Mouse (Mus musculus) neural tube, embryonic 14.5 days (tissue): Measurements from ENCODE around the gene Psmd11. TPM values are rescaled to one million over a fixed set of nuclear protein-coding genes. Genes with fewer than 3 reads are reported as not detected.

Source experiments
- ATAC-seq: fragments of 200-750 bp; cut with Nextera tagmentation; 2 replicates; pipeline ENCODE4 v1.8.0; 2017; ENCODE audit warnings: low read depth, mild to moderate bottlenecking, moderate TSS enrichment, moderate library complexity
- H3K27ac ChIP-seq: fragments of 300-500 bp; sonication (generic); 2 replicates; pipeline ENCODE4 v1.5.1; 2014; ENCODE audit warnings: low read depth, mild to moderate bottlenecking, control low read depth, low read length, moderate library complexity, mixed read lengths
- H3K27me3 ChIP-seq: fragments of 300-500 bp; sonication (generic); 2 replicates; pipeline ENCODE4 v1.6.1; 2014; ENCODE audit warnings: low read length; ENCODE audit not compliant: control insufficient read depth, insufficient read depth
- H3K36me3 ChIP-seq: fragments of 300-500 bp; sonication (generic); 2 replicates; pipeline ENCODE4 v1.6.1; 2014; ENCODE audit warnings: low read length, mixed read lengths; ENCODE audit not compliant: control insufficient read depth, insufficient read depth
- H3K4me1 ChIP-seq: fragments of 300-500 bp; sonication (generic); 2 replicates; pipeline ENCODE4 v1.6.1; 2014; ENCODE audit warnings: low read length; ENCODE audit not compliant: control insufficient read depth, insufficient read depth
- H3K4me2 ChIP-seq: fragments of 300-500 bp; sonication (generic); 2 replicates; pipeline ENCODE4 v1.6.1; 2014; ENCODE audit warnings: mild to moderate bottlenecking, low read depth, low read length, control low read depth
- H3K4me3 ChIP-seq: fragments of 300-500 bp; sonication (generic); 2 replicates; pipeline ENCODE4 v1.5.1; 2014; ENCODE audit warnings: low read depth, low read length, control low read depth, mixed read lengths
- H3K9ac ChIP-seq: fragments of 300-500 bp; sonication (generic); replicated peaks from 2 replicates; pipeline ENCODE4 v1.6.1; 2014; ENCODE audit warnings: low read depth, mild to moderate bottlenecking, control low read depth, low read length, mixed read lengths
- H3K9me3 ChIP-seq: fragments of 300-500 bp; sonication (generic); 2 replicates; pipeline ENCODE4 v1.6.1; 2016; ENCODE audit warnings: low read length; ENCODE audit not compliant: control insufficient read depth
- WGBS: fragments of 180-500 bp; shearing (Covaris S2); extraction: QIAGEN DNeasy Blood & Tissue Kit; methylation state at CpG from one replicate; pipeline ENCODE4 v1.1.7; 2014; 5-methylcytosine and 5-hydroxymethylcytosine counted together
- polyA plus RNA-seq: library from polyadenylated mRNA; unstranded; fragments of >200 nt; fragmentation: Nextera tagmentation; extraction: Ambion mirVana; gene quantifications from 2 replicates; pipeline ENCODE4 v1.2.1, GENCODE M21; 2014

Psmd11 gene
- polyA plus RNA-seq, 1 experiment from 2014 or later, result 255 TPM

DNA sequence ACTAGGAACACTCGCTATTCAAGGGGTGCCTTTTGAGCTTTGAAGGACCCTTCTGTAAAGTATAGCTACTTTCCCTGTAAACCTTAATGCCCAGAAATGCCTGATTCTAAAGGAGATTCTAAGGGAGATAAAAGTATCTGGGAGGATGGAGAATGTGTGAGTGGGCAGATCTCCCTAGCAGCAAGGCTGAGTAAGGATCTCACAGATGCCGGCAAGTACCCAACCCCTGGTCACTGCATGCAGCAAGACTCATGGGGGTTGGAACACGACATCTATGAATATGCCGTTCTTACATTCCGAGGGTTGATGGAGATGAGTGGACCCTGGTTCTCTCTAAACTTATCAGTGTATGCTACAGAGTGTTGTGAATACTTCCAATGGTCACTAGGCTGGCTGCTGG lies 64.8 kb downstream of the Psmd11 start:
- ATAC-seq, result no peak
- Histone ChIP-seq H3K27me3 (no peaks in the 10 kb centered on the region), H3K9ac (no peak overlapping the region), H3K36me3 (no peaks in the 10 kb centered on the region), H3K4me2 (no peak overlapping the region), H3K4me3 (no peak overlapping the region), H3K27ac (no peak overlapping the region), H3K9me3 (no peaks in the 10 kb centered on the region), H3K4me1 (peaks cover 17% of the 10 kb centered on the region; the same call in 1 of the 2 replicates)
- 95% methylated on average over 5 of the region's 5 CpGs for WGBS

DNA sequence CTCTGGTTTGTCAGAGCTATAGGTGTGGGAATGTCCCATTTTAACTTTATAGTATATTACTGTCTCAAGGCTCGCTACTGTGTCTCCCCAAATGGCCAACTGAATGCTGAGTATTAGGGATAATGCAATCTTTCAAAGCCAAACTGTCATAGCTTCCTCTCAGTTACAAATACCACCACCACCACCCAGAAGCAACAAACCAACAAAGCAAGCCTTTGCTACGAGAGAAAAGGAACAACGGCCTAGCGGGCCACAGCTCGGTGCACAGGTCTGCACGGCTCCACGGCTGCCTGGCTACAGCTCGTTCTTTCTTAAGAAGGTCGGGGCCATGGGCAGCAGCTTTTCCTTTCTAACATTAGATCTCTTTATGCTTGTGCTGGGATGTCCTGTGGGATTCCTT lies 66.4 kb downstream of the Psmd11 start:
- Histone ChIP-seq H3K9me3 (no peaks in the 10 kb centered on the region), H3K9ac (no peak overlapping the region), H3K4me2 (no peak overlapping the region), H3K36me3 (no peaks in the 10 kb centered on the region), H3K4me1 (peaks cover 16% of the 10 kb centered on the region), H3K27me3 (no peaks in the 10 kb centered on the region), H3K4me3 (no peak overlapping the region), H3K27ac (no peak overlapping the region)
- WGBS, result 71% methylated on average over 9 of the region's 9 CpGs
- no peak for ATAC-seq

DNA sequence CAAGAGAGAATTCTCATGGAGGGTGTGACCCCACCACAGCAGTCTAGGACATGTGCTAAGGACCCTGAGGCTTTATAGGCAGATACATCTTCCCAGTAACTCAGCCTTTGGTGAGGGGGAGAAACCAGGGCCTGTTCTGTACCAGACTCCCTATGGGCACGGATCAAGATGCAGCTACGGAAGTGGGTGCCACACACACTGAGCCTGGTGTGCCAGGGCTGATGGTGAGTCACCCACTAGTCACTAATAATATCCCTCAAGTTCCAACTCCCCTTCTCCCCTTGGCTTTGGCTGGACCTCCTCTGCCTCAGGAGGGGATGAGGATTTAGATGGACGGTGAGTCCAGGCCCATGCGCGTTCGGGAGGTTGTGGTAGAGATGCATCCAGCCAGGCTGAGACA lies 67.6 kb downstream of the Psmd11 start:
- Histone ChIP-seq H3K27ac (no peak overlapping the region), H3K4me3 (no peak overlapping the region), H3K9me3 (no peaks in the 10 kb centered on the region), H3K4me1 (peaks cover 19% of the 10 kb centered on the region), H3K9ac (no peak overlapping the region), H3K36me3 (no peaks in the 10 kb centered on the region), H3K27me3 (no peaks in the 10 kb centered on the region), H3K4me2 (no peak overlapping the region)
- ATAC-seq, result no peak
- WGBS, result 96% methylated on average over 6 of the region's 6 CpGs

DNA sequence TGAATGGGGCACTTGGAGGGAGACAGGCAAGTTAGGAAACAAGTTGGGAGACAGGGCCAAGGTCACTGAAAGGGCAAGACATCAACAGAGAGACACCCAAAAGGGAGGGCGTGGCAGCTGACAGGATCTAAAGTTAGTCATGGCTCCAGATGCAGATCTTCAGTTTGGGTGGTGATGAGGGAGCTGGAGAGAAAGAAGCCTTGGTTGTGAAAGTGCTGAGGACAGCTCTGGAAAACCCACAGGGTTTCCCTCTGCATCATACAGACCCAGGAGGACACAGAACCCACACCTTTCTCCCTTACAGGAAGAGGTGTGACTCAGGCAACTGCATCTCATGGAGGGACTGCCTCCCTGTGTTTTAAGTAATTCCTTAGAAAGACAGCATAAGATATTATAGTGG lies 68.2 kb downstream of the Psmd11 start:
- WGBS, result 92% methylated on average over 1 of the region's 1 CpGs
- H3K27ac ChIP-seq, result no peak overlapping the region

DNA sequence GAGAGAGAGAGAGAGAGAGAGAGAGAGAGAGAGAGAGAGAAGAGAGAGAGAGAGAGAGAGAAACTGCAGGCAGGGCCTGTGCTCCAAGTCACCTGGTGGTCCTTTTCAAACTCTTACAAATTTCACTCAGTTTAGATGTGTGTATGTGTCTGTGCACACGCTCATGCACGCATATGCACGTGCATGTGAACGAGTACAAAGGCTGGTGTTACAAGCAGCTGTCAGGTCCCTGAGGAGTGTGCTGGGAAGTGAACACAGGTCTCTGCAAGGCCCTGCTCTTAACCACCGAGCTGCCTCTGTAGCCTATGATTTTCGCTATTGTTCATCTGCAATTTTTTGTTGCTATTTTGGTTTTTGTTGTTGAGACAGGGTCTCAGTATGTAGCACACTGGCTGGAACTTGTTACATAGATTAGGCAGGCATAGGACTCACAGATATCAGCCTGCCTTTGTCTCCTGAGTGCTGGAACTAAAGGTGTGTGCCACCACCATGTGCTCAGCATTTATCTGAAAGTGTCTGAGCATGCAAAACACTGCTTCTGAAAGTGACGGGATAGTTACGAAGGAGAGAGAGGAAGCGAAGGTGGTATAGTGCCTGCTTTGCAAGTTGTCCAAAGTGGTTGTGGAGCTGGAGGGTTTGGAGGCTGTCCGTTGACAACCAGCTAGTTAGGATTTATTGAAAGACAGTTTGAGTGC lies 69.0 kb downstream of the Psmd11 start:
- no peak overlapping the region for H3K27ac ChIP-seq
- H3K4me3 ChIP-seq, result no peak overlapping the region
- H3K27me3 ChIP-seq, result no peaks in the 10 kb centered on the region
- peaks cover 19% of the 10 kb centered on the region for H3K4me1 ChIP-seq
- WGBS, result 80% methylated on average over 10 of the region's 10 CpGs
- no peaks in the 10 kb centered on the region for H3K36me3 ChIP-seq
- no peak overlapping the region for H3K4me2 ChIP-seq
- no peak overlapping the region for H3K9ac ChIP-seq
- no peaks in the 10 kb centered on the region for H3K9me3 ChIP-seq
- no peak for ATAC-seq

More for the DNA sequence above, 68.2 kb downstream of the Psmd11 start:
- Histone ChIP-seq H3K9me3 (no peaks in the 10 kb centered on the region), H3K4me2 (no peak overlapping the region), H3K4me3 (no peak overlapping the region), H3K27me3 (no peaks in the 10 kb centered on the region), H3K9ac (no peak overlapping the region), H3K4me1 (peaks cover 19% of the 10 kb centered on the region), H3K36me3 (no peaks in the 10 kb centered on the region)
- no peak for ATAC-seq

DNA sequence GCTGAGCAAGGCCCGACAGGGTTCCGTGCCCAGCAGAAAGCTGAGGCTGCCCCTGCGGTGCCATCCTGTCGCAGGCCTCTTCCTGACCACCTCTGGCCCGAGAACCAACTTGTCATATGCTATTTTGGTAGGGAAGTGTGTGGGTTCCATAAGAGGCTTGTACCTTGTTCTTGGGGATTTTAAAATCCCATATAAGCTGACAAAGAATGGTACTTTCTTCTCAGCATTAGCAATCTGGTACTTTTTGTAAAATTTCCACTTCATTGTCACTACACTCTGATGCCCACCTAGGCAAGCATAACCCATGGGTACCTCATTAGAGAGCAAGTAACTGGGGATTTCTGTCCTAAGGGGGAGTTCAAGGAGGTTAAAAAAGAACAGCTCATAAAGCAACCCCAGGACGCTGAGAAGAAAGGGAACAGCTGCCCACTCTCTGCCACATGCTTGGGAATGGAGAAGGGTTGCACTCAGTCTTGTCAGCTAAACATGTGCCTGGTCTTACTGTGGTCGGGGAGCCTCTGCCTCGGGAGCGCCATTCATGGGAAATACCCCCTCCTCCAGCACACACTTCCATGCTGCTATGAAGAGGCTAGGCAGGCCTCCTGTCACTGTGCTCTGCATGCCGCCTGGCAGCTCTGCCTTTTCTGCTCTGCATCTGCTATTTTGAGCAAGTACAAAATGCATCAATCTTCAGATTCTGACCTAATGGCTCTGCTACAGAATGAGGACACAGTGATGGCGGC lies 70.1 kb downstream of the Psmd11 start:
- no peaks in the 10 kb centered on the region for H3K27me3 ChIP-seq

DNA sequence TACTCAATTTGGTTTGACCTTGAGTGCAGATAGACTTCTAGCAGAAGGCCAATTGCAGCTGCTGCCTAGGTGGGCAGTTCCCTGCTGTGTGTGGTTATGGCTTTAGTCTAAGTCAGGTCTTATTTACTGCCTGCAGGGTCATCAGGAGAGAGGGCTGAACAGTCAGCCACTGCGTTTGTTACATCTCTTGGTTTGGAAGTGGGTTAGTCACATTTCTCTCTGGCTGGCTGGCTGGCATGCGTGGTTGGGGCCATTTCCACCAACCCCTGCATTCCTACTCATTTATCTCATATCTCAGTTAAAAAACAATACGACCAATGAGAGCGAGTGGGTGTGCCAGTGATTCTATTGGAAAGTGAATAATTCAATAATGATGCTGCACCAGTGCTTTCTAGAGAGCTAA lies 71.1 kb downstream of the Psmd11 start:
- no peaks in the 10 kb centered on the region for H3K27me3 ChIP-seq
- H3K9ac ChIP-seq, result no peak overlapping the region
- peaks cover 31% of the 10 kb centered on the region for H3K4me1 ChIP-seq
- H3K4me2 ChIP-seq, result no peak overlapping the region
- H3K9me3 ChIP-seq, result no peaks in the 10 kb centered on the region
- no peaks in the 10 kb centered on the region for H3K36me3 ChIP-seq
- peak overlapping the region; percentile 77; the same call in 1 of the 2 replicates for H3K27ac ChIP-seq
- 52% methylated on average over 4 of the region's 4 CpGs for WGBS
- no peak for ATAC-seq
- no peak overlapping the region for H3K4me3 ChIP-seq

More for the DNA sequence above, 70.1 kb downstream of the Psmd11 start:
- peak overlapping the region; percentile 77 for H3K27ac ChIP-seq
- no peak overlapping the region; the same call in 1 of the 2 replicates for H3K9ac ChIP-seq
- H3K4me3 ChIP-seq, result no peak overlapping the region
- ATAC-seq, result peak; percentile 23; the same call in 1 of the 2 replicates
- no peaks in the 10 kb centered on the region for H3K36me3 ChIP-seq
- peaks cover 22% of the 10 kb centered on the region for H3K4me1 ChIP-seq
- H3K9me3 ChIP-seq, result no peaks in the 10 kb centered on the region
- WGBS, result 41% methylated on average over 11 of the region's 11 CpGs
- no peak overlapping the region for H3K4me2 ChIP-seq

DNA sequence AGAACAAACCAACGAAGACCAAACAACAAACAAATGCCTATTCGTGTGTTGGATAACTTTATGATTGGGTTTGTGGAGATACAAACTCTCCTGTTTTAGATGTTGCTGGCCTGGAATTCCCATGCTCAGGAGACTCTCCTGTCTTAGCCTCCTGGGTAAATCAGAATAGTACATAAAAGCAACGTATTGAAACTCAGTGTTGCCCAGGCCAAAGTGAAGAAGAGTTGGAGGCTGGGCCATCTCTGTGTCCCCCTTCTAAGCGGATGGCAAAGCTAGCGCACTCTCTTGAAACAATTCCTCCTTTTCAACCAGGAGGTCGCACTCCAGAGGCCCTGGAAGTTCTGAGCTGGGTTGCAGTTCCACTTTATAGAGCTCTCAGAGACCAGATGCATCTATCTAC lies 74.9 kb downstream of the Psmd11 start:
- peak overlapping the region; percentile 99 for H3K27ac ChIP-seq
- no peaks in the 10 kb centered on the region for H3K36me3 ChIP-seq
- H3K4me2 ChIP-seq, result no peak overlapping the region
- H3K4me3 ChIP-seq, result no peak overlapping the region
- 77% methylated on average over 6 of the region's 6 CpGs for WGBS
- no peaks in the 10 kb centered on the region for H3K27me3 ChIP-seq
- no peak for ATAC-seq
- no peak overlapping the region; the same call in 1 of the 2 replicates for H3K9ac ChIP-seq
- H3K9me3 ChIP-seq, result no peaks in the 10 kb centered on the region
- H3K4me1 ChIP-seq, result peaks cover 43% of the 10 kb centered on the region
